Mouse (Mus musculus) megakaryocyte, embryonic 14.5 days (primary cell): Measurements from ENCODE around the gene Nmral1. TPM values are rescaled to one million over a fixed set of nuclear protein-coding genes. Genes with fewer than 3 reads are reported as not detected.
A peak's percentile ranks its signal among the peaks of the same experiment; 100 is the strongest.
"Not testable (repeated sequence)": the region's sequence is repeated elsewhere in the genome, so short reads cannot be mapped to it uniquely, and the experiment has no call there.

Experiments
- H3K27me3 ChIP-seq: replicated peaks from 2 replicates; pipeline ENCODE3; 2012; ENCODE audit warnings: inconsistent platforms
- H3K36me3 ChIP-seq: replicated peaks from 2 replicates; pipeline ENCODE3; 2012; ENCODE audit warnings: low read length, inconsistent platforms, mixed read lengths
- H3K4me1 ChIP-seq: 2 replicates; pipeline ENCODE4 v1.6.1; 2012; ENCODE audit warnings: inconsistent platforms
- H3K4me3 ChIP-seq: replicated peaks from 2 replicates; pipeline ENCODE3; 2012; ENCODE audit warnings: moderate library complexity, mild to moderate bottlenecking, inconsistent platforms
- H3K9me3 ChIP-seq: 2 replicates; pipeline ENCODE4 v1.6.1; 2012; ENCODE audit warnings: inconsistent platforms
- FLI1 ChIP-seq: IDR thresholded peaks from 2 replicates; pipeline ENCODE4 v1.6.1; 2012; ENCODE audit warnings: low read length, inconsistent platforms, mixed read lengths
- GATA1 ChIP-seq: IDR thresholded peaks from 3 replicates; pipeline ENCODE4 v1.6.1; 2012; ENCODE audit warnings: mixed read lengths, low read length, inconsistent platforms, borderline replicate concordance
- polyA plus RNA-seq: library from polyadenylated mRNA; stranded (reverse); fragments of >175 nt; gene quantifications from 2 replicates; pipeline ENCODE4 v1.2.3, GENCODE M21; 2012; ENCODE audit warnings: low replicate concordance; ENCODE audit not compliant: insufficient read depth

Nmral1 gene
- polyA plus RNA-seq, 1 experiment: 3.2 TPM

DNA sequence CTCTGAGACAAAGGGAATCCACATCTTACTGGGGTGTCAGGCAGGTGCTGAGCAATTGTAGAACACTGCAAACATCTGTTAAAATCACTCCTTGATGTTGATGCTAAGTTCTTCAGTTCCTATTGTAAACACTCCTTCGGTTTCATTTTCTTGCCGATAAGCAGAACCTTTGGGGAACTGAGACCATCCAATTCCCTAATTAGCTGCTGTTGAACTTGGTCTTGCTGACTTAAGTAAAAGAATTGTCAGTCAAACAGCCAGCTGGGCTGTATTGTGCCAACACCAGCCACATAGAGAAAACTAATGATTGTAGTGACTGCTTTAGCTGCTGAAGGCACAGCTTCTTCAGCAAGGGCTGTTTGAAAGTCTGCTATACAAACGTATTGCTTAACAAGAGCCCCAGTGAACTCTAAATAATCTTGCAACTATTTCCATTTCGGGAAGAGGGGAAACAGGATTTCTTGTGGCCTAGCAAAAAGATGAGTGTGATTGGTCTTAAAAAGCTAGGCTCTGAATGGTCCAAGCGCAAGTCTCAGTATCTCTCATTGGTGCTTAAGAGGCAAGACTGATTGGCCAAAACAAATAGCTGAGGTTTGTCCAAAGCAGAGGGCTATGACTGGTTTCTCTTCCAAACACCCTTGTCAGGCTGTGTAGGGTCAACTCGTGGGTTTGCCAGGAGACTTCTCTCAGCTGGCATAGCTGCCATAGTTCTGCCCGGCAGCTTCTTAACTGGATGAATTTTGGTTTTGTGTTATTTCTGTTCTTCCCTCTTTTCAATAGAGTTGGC lies 3.2 kb upstream of the Nmral1 start:
- no peak for TF ChIP-seq FLI1
- TF ChIP-seq GATA1: no peak
- Histone ChIP-seq H3K27me3 (no peaks in the 10 kb centered on the region), H3K9me3 (no peaks in the 10 kb centered on the region), H3K36me3 (no peaks in the 10 kb centered on the region), H3K4me3 (peak overlapping the region; percentile 80), H3K4me1 (peaks cover 56% of the 10 kb centered on the region)

DNA sequence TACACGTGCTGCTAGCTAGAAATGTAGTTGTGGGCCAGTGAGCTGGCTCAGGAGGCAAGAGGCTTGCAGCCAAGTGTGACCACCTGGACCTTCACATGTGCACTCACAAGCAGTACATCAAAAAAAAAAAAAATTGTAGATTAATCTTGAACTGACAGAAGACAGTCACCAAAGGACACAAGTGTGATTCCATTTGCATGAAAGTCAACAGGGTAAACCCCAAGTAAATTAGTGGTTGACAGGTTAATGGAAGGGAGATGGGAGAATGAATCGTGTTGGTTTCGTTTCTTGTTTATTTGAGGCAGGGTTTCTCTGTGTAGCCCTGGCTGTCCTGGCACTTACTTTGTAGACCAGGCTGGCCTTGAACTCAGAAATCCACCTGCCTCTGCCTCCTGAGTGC lies 1.3 kb downstream of the Nmral1 start:
- peaks cover 35% of the 10 kb centered on the region for H3K36me3 ChIP-seq
- peak overlapping the region; percentile 92 for H3K4me3 ChIP-seq
- H3K4me1 ChIP-seq: peaks cover 55% of the 10 kb centered on the region
- TF ChIP-seq GATA1 (no peak), FLI1 (no peak)
- H3K9me3 ChIP-seq: no peaks in the 10 kb centered on the region
- no peaks in the 10 kb centered on the region for H3K27me3 ChIP-seq

DNA sequence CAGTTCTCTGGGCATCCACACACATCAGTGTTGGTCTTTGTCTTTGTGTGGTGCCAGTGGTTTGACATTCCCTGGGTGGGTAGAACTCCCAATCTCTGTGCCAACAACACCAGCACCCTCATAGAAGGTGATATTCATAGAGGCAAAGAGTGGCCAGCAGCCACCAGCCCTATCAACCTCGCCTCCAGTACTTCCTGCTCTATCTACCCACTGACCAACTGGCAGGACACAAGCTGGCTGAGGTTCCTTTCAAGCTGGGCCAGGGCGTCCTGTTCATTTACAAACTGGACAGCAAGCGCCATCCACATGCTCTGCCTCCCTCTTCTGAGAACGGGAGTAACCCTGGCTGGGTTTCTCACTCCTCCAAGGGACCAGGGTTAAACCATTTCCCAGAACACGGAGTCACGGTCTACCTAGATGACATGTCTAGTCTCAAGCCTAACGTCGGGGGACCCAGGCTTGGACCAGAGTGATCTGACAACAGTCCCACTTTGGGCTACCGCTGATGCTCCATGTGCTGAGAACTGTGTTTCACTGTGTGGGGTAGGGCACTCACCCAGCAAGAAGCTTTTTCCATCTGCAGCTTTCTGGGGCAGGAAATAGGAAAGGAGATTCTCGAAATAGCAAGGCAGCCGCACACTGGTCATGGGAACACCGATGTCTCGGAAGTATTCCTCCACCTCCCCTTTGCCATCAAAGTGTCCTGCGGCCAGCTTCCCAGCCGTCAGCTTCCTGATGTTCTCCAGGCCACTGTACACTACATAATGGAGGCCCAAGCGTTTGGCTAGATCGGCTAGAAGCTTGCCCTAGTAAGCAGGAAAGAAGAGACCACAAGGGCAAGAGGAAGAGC lies 5.1 kb downstream of the Nmral1 start:
- Histone ChIP-seq H3K9me3 (no peaks in the 10 kb centered on the region), H3K36me3 (peaks cover 72% of the 10 kb centered on the region), H3K4me3 (no peak overlapping the region), H3K4me1 (peaks cover 32% of the 10 kb centered on the region), H3K27me3 (no peaks in the 10 kb centered on the region)
- no peak for TF ChIP-seq FLI1
- TF ChIP-seq GATA1: no peak

DNA sequence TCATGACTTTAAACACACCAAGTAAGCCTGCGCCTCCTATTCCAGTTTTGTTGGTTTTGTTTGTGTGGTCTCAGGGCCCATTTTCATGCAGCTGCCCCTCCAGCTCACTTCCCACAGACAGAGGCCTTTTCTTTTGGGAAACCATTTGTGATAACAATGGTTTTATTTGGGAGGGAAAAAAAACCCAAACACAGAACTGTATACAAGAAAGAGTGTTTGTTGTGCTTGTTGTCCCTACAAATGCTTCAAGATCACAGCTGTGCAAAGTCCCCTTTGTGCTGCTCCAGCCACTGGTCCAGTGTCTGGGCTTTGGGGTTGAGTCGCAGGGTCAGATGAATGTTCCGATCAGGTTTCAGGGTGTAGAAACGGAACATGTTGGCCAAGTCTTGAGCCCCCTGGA lies 8.0 kb downstream of the Nmral1 start:
- Histone ChIP-seq H3K4me1 (peaks cover 20% of the 10 kb centered on the region), H3K9me3 (no peaks in the 10 kb centered on the region), H3K27me3 (no peaks in the 10 kb centered on the region), H3K4me3 (no peak overlapping the region), H3K36me3 (peaks cover 97% of the 10 kb centered on the region)
- TF ChIP-seq GATA1 (no peak), FLI1 (no peak)

DNA sequence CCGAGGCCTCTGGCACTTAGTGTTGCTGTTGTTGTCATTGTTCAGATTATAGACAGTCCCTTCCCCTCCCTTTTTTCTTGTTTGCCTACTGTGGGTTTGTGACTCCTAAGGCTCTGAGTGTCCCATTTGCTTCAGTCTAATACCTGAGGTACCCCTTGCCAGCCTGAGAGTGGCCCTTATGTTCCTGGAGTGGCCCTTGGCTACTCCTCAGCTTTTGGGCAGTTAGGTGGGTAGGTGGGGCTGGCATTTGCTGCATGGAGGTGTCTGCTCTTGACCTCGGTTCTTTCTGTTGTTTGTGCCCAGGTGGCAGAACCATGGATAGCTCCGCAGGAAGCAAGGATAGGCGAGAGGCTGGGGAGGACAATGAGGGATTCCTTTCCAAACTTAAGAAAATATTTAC lies 13.6 kb downstream of the Nmral1 start:
- Histone ChIP-seq H3K4me1 (0 out of 2 replicates have a peak, but pooled peaks cover 3% of the 10 kb centered on the region), H3K4me3 (no peak overlapping the region), H3K27me3 (no peaks in the 10 kb centered on the region), H3K36me3 (peaks cover 98% of the 10 kb centered on the region), H3K9me3 (no peaks in the 10 kb centered on the region)
- TF ChIP-seq FLI1: no peak
- TF ChIP-seq GATA1: no peak

DNA sequence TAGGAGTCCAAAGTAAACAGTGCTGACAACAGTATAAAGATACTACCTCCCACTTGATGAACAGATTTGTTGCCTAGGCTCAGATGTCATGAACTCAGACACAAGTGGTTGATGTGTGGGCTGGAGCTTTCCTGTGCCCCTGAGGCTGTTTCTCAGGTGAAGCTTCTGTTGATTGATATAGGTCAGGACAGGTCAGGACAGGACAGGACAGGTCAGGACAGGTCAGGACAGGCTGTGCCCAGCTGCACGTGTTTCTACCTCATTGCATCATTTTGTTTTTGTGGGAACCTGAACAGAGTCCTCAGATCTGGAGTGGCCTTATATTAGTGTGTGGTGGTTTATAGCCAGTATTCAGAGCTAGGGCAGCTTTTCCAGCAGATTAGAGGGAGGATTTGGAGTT lies 16.5 kb downstream of the Nmral1 start:
- Histone ChIP-seq H3K9me3 (no peaks in the 10 kb centered on the region), H3K36me3 (peaks cover 98% of the 10 kb centered on the region), H3K4me1 (0 out of 2 replicates have a peak, but pooled peaks cover 3% of the 10 kb centered on the region), H3K4me3 (no peak overlapping the region), H3K27me3 (no peaks in the 10 kb centered on the region)
- TF ChIP-seq GATA1 (no peak), FLI1 (no peak)

DNA sequence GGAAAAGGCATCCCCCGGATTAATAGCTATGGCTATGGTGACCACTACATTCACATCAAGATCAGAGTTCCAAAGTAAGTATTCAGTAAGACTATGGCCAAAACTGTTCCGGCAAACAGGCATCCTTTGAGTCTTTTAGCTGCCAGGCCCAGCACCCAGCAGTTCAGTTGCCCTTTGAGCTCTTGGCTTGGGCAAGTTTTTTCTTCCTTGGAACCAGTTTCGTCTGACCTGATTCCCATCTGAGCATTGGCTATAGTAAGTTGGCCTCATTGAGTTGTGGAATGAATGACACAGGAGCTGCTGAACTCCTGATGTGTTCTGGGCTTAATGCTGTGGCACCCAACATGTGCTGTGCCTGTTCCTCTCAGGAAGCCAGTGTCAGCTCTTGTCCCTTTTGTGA lies 17.9 kb downstream of the Nmral1 start:
- 0 out of 2 replicates have a peak, but pooled peaks cover 3% of the 10 kb centered on the region for H3K4me1 ChIP-seq
- peaks cover 98% of the 10 kb centered on the region for H3K36me3 ChIP-seq
- TF ChIP-seq FLI1 (no peak), GATA1 (no peak)
- H3K9me3 ChIP-seq: no peaks in the 10 kb centered on the region
- no peaks in the 10 kb centered on the region for H3K27me3 ChIP-seq
- H3K4me3 ChIP-seq: no peak overlapping the region

DNA sequence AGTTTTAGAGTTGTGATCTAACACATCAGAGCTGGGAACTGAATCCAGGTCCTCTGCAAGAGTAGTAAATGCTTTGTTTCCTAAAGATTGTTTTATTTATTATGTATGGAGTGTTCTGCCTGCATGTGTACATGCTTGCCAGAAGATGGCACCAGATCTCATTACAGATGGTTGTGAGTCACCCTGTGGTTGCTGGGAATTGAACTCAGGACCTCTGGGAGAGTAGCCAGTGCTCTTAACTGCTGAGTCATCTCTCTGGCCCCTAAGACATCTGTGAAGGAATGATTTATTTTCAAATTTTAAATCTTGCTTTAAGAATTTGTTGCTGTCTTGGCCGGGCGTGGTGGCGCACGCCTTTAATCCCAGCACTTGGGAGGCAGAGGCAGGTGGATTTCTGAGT lies 29.8 kb downstream of the Nmral1 start:
- H3K9me3 ChIP-seq, H3K4me3 ChIP-seq, H3K27me3 ChIP-seq: not testable (repeated sequence)
- H3K36me3 ChIP-seq: peaks cover 71% of the 10 kb centered on the region
- peaks cover 17% of the 10 kb centered on the region for H3K4me1 ChIP-seq

DNA sequence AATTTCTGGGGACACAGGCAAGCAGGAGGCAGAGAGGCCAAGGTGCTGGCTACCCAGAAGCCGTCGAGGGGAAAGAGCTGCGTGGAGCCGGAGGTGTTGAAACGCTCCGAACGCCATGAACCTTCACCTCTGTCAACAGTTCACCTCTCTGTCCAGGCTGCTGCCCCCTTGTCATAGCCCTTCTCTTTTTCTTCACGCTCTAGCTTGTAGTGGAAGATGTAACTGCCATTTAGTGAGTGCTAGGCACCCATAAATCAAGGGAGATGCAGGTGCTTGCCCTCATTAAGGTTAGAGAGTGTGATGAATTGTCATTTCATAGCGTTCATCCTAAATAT lies 34.7 kb downstream of the Nmral1 start:
- Histone ChIP-seq H3K4me1 (peaks cover 38% of the 10 kb centered on the region), H3K9me3 (no peaks in the 10 kb centered on the region), H3K27me3 (no peaks in the 10 kb centered on the region), H3K4me3 (peak overlapping the region; percentile 95), H3K36me3 (peaks cover 24% of the 10 kb centered on the region)
- TF ChIP-seq FLI1 (no peak), GATA1 (no peak)

DNA sequence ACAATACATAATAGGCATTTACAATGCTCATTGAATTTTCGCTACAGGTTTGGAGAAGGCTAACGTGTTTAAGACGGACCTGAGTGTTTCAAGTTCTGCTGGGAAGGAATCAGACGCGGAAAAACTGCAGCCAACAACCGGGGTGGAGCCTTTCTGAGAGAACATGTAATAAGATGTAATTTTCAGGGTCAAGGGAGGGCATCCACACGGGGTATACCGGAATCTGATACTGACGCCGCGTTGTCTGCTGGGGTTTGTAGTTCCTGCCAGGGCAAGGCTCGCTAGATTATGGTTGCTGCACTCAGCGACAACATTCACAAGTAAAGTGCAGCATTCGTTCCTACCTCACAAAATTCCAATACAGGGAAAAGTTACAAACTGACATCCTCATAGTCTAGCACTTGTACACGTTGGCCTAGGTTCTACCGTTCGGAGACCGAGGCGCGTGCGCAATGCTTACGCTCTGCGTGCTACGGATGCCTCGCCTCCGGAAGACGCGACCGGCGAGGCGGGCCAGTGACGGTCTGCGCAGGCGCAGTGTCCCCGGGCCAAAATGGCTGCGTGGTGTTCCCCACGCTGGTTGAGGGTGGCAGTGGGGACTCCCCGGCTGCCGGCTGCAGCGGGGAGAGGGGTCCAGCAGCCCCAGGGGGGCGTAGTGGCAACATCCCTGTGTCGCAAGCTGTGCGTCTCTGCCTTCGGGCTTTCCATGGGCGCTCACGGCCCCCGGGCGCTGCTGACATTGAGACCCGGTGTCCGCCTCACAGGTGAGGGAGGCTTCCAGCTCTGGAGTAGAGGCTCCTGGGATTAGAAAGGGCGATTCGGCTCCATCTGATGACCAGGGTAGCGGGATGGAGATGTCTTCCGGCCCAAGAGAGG lies 35.3 kb downstream of the Nmral1 start:
- peak overlapping the region; percentile 95 for H3K4me3 ChIP-seq
- H3K36me3 ChIP-seq: peaks cover 18% of the 10 kb centered on the region
- H3K4me1 ChIP-seq: peaks cover 44% of the 10 kb centered on the region
- no peaks in the 10 kb centered on the region for H3K9me3 ChIP-seq
- H3K27me3 ChIP-seq: no peaks in the 10 kb centered on the region
- TF ChIP-seq GATA1 (peak; percentile 74; the same call in 2 of the 3 replicates), FLI1 (no peak)
